Mouse (Mus musculus): ENCODE results near the gene Olfr1263.

The Olfr1263 gene

GRCm38 (mm10) chr2:90011831-90012230 is at the start of gene Olfr1263:
TSS of gene Olfr1263 (plus strand) at chr2:90012131.
- DNase-seq = no peak

DNA sequence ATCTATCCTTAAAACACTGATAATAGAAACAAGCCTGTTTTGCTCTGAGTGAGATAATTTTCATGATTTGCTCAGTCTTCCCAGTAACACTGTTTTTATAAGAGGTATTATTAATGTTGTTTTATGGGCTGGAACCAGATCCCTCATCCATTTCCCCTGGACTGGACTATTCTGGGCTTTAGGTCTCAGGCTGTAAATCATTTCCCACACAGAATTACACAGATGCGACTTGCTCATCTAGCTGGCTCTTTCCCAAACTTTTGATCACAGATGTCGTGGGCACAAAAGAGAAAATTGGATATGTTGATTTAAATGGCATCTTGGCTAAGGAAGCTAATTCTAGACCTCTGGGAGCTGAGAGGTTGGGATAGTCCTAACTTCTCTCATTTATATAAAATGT is 37.7 kb upstream of the Olfr1263 start, which contains the start of gene Olfr1260:
TSS of gene Olfr1260 (plus strand) at position 157 of the 400 bp plus-strand sequence.
- DNase-seq = no peak

GRCm38 (mm10) chr2:89977709-89978108 is 34.2 kb upstream of the Olfr1263 start:
- DNase-seq = no peak

DNA sequence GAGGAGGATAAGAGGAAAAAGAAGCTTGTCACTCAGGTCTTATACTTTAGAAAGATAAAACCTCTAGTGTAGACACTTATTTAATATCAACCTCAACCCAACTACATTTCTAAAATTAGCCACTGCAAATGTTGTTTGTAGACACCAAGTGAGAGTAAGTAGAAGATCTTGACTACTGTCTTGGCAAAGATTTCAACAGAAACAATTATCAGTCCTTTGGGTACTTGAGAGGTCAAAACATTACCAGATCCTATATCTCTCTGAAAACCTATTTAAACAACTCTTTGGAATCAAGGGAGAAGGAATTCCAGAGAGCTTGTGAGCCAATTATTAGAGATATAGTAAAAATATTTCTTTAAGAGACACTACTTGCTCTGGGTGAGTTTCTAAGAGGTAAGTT is 21.0 kb upstream of the Olfr1263 start, which contains the start of gene Olfr1261:
TSS of gene Olfr1261 (plus strand) at position 301 of the 400 bp plus-strand sequence.
- no peak for DNase-seq

- no peak for DNase-seq
Observed at GRCm38 (mm10) chr2:89999845-90000244, 12.1 kb upstream of the Olfr1263 start, which contains the start of gene Olfr1262. TSS of gene Olfr1262 (plus strand) at chr2:90000145.

DNA sequence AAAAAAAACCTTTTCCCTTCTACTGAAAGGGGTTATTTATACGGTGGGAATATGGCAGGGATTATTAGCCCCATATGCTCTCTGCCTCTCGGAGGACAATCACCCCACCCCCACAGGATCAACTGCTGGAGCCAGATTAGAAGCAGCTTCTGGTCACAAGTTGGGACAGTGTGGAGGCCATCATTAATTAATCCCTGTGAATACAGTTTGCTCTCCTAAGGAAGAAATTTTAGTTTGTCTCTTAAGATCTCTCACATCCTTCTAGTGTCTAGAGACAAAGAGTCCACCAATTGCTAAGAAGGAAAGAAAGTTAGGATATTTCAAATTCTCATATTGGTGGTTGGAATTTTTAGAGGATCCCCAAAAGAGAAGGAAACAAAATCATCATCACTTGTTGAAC is 13.5 kb downstream of the Olfr1263 start, which contains the start of gene Olfr1264:
TSS of gene Olfr1264 (minus strand) at position 101 of the 400 bp plus-strand sequence.
- no peak for DNase-seq

- no peak for DNase-seq
Observed at GRCm38 (mm10) chr2:90035037-90035436, 23.1 kb downstream of the Olfr1263 start, which contains the start of gene Olfr1265. TSS of gene Olfr1265 (plus strand) at chr2:90035337.

GRCm38 (mm10) chr2:90063494-90063893 is 51.6 kb downstream of the Olfr1263 start, which contains the start of gene Olfr140:
TSS of gene Olfr140 (minus strand) at chr2:90063594.
- DNase-seq = no peak

Data from thymus, postnatal 25 days (tissue).